Mouse (Mus musculus) v-Abl transformed pro-B cells (cell line): ENCODE results near the gene Rpap3.

Source experiments
- in situ Hi-C, 2 experiments: fragments of 400-800 bp; cut with MboI; formaldehyde crosslinking; loops; one replicate each; pipeline ENCODE4 v1.15.1; 2025; ENCODE audit not compliant: unreplicated experiment in 2 of 2

The Rpap3 gene

GRCm38 (mm10) chr15:97664981-97665668, 40.5 kb downstream of the Rpap3 start:
- in situ Hi-C loops: loop anchor here (5.0 to 25.0 kb wide), 6 partner anchors 297 to 1153 kb away; partner anchors contain the start of genes OR5BS1P (in 1 of the 2), Olfr281 (in 1 of the 2) and Tmem106c (in 1 of the 2)

- in situ Hi-C loops: loop anchor here (5.0 to 25.0 kb wide), 5 partner anchors 339 to 1152 kb away; partner anchors contain the start of genes OR5BS1P (in 1 of the 2) and Olfr281 (in 1 of the 2)
Measured at GRCm38 (mm10) chr15:97663750-97664406, 41.7 kb downstream of the Rpap3 start.

DNA sequence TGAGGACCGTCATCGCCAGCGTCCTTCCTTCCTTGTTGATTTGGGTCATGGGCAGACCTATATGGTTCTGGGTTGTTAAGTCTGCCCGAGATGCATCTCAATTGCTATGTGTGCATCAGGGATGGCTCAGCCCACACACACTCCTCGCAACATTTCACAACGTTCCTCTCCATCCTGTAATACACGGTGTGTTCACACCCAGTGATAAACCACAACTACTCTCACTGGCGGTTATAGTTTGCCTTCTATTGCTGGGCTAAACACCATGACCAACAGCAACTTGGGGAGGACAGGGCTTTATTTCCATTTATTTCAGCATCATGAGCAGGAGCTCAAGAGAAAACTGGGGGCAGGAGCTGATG, 46.9 kb downstream of the Rpap3 start:
- in situ Hi-C loops: loop anchor here (25.0 kb wide), 2 partner anchors 804 to 1146 kb away; partner anchors contain the start of genes OR5BS1P (in 1 of the 2) and Olfr281 (in 1 of the 2)

- in situ Hi-C loops: loop anchor here (25.0 kb wide), 2 partner anchors 804 to 1146 kb away; partner anchors contain the start of genes OR5BS1P (in 1 of the 2) and Olfr281 (in 1 of the 2)
Measured at GRCm38 (mm10) chr15:97657856-97658754, 47.5 kb downstream of the Rpap3 start.

GRCm38 (mm10) chr15:97657420-97657819, 48.2 kb downstream of the Rpap3 start:
- in situ Hi-C loops: loop anchor here (25.0 kb wide), 2 partner anchors 805 to 1145 kb away; partner anchors contain the start of genes OR5BS1P (in 1 of the 2) and Olfr281 (in 1 of the 2)

DNA sequence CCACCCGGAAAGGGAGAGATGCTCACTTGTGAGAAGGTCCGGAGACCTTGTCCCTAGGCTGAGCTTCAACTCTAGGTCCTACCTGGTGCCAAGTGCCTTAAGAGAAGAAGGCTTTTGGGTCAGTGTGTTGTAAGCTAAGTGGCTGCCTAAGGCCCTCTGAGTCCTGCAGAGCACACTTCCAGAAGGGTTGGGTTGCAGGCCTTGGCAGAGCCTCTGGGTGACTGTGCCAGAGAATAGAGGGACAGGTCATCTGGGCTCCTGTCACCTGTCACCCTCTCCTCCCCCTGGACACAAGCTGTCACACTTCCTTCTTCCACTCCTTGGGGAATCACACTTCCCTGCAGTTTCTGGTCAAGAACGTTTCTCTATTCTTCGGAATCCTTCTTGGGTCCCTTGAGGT, 55.9 kb downstream of the Rpap3 start:
- in situ Hi-C loops: loop anchor here (25.0 kb wide), 2 partner anchors 813 to 1137 kb away; partner anchors contain the start of genes OR5BS1P (in 1 of the 2) and Olfr281 (in 1 of the 2)

- in situ Hi-C loops: no loop called here
Measured at GRCm38 (mm10) chr15:97648176-97648575, 57.4 kb downstream of the Rpap3 start.

GRCm38 (mm10) chr15:97646426-97646825, 59.2 kb downstream of the Rpap3 start:
- in situ Hi-C loops: no loop called here

DNA sequence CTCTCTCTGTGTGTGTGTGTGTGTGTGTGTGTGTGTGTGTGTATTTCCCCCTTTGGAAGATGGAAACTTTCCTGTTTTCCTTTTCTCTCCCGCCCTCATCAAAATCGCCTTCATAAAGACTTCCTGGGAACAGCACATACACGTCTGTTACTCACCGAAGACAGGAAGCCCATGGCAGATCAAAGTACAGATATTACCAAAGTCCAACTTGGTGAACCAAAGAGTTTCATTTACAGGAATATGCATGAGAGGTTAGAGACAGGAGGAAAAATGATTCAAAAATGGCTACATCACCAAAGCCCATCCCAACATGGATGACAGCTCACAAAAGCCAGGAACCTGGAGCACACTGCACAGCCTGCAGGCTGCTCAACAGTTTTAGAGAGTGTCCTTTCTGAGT, 61.6 kb downstream of the Rpap3 start:
- in situ Hi-C loops: no loop called here
